Mouse (Mus musculus): ENCODE measurements around the gene Myo3a.
A peak's percentile ranks its signal among the peaks of the same experiment; 100 is the strongest.
"Not testable (repeated sequence)": the region's sequence is repeated elsewhere in the genome, so short reads cannot be mapped to it uniquely, and the experiment has no call there.

The Myo3a gene

DNA sequence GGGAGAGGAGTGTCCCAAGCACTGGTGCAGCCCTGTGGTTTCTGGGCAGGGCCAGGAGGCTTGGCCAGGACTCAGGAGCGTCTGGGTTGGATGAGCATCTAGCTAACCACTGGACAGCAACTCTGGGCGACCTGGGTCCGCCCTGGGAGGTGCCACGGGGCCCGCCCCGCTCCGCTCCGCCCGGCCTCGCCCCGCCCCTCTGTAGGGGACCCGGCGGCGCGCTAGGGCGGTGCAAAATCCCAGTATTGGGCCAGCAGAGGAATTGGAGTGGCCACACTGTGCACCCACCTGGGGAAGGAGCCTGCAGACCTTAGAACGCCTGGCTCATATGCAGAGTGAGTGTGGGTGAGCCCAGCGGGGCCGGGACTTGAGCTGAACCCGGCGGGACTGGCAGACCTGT, at the start of gene Myo3a:
Gene Myo3a (plus strand): TSS at position 196 of the 400 bp plus-strand sequence.
- DNase-seq (ENCODE audit: low spot score in 2 of 2): no peak

- DNase-seq (ENCODE audit: low spot score in 2 of 2): no peak
These were observed 23.2 kb downstream of the Myo3a start for GRCm38 (mm10) chr2:22250462-22250861.

DNA sequence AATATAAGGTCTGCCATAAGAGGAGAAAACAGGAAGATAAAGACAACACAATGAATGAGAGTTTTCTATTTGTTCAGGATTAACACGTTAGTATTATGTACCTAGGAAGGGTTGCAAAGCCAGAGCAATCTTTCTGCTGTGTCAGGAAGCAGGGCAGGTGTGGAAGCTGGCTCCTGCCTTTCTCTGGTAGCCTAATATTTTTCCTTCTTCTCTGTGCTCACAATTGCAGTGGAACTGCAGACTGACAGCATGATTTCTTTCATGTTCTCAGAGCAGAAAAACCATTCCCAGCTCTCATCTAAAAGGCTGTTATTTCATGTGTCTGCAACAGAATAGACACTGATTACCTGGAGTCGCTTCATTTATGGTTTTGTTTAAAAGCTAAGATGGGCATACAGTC, 23.7 kb downstream of the Myo3a start:
- no peak for DNase-seq (ENCODE audit: low spot score in 2 of 2)

- DNase-seq (ENCODE audit: low spot score in 2 of 2): no peak
These were observed 28.3 kb downstream of the Myo3a start for GRCm38 (mm10) chr2:22255600-22255999.

DNA sequence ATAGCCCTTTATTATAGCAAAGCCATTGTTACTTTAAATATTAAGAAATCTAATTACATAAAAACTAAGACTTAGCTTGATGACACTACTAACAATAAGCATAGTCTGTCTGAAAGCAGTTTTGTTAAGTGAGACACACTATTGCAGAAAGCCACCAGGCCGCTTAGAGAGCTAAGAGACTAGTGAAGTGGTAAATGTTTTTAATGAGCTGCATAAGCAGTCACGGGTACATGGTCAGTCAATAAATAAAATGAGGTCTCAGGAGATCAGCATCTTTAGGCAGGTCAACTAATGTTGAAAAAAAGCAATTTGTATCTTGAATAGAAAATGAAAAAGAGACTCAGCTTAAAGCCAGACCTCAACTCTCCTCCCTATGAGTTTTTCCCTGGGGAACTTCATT, 44.3 kb downstream of the Myo3a start:
- no peak for DNase-seq (ENCODE audit: low spot score in 2 of 2)

- DNase-seq (ENCODE audit: low spot score in 2 of 2): no peak
These were observed 58.1 kb downstream of the Myo3a start for GRCm38 (mm10) chr2:22285366-22285765.

DNA sequence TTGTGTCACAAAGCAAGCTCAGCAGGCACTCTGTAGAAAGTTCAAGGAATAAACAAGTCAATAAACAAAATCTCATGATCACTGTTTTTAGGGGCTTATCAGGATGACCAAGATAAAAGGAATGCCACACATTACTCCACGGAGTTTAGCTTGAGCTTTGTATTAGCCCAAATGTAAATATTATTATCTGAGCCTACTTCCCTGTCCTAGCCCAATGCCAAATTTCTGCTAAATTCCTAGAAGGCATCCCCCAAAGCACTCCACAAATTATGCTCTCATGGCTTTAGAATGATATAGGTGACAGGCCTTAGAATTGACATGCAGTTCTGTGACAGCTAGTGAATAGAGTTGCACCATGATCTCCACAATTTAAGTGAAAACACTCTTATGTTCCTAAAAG, 58.5 kb downstream of the Myo3a start:
- no peak for DNase-seq (ENCODE audit: low spot score in 2 of 2)

DNA sequence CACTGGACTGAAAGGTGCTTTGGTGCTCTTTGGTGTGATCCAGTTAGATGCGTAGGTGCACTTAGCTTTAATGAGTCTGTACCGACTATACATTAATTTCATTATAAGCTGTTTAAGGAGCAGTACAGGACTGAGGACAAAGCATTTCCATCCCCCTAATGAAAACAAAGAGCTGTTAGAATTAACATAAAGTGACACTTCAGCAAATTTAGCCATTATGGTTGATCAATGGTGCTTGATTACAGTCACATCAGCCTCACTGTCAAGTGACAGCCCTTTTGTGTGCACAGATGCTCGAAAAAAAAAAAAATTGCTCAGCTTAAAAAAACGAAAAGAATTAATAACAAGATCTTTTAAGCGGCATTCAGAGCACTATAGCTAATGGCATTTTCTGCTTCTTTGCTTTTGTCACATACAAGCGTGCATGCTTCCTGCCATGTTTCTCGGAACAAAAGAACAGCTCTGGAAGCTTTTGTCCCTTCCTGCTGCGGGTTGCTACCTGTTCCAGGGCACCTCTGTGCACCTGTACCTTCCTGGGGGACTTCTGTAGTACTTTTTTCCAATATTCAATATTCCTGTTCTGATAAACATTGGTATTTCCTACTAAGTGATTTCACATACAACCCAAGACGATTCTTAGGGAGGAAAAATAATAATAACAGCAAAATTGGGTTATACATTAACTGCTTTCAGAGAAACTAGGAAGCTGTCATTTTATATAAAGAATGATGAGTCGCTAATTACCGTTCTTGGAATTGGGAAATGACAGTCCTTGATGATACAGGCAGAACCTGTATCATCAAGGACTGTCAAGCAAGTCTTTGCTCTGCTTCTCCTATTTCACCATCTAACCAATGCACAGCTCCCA, 66.5 kb downstream of the Myo3a start:
- DNase-seq (ENCODE audit: low spot score in 2 of 2): no peak

- DNase-seq (ENCODE audit: low spot score in 2 of 2): no peak
These were observed 67.1 kb downstream of the Myo3a start for GRCm38 (mm10) chr2:22294447-22294738.

DNA sequence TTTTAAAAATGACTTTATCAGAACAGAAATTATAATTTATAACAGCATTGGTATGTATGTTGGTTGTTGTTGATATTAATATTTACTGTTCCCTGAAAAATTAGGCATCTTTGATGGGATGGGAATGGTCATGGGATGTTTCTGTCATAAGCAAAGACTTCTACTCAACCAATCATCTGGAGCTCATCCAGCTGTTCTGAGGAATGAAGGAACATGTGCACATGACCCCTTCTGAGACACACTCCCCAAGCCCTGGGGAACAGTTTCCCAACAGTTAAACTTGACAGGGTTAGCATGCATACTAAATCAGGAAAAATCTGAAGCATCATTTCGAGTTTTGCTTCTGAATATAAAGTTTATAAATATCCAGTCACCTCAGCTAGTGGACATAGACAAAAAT, 70.6 kb downstream of the Myo3a start:
- no peak for DNase-seq (ENCODE audit: low spot score in 2 of 2)

DNA sequence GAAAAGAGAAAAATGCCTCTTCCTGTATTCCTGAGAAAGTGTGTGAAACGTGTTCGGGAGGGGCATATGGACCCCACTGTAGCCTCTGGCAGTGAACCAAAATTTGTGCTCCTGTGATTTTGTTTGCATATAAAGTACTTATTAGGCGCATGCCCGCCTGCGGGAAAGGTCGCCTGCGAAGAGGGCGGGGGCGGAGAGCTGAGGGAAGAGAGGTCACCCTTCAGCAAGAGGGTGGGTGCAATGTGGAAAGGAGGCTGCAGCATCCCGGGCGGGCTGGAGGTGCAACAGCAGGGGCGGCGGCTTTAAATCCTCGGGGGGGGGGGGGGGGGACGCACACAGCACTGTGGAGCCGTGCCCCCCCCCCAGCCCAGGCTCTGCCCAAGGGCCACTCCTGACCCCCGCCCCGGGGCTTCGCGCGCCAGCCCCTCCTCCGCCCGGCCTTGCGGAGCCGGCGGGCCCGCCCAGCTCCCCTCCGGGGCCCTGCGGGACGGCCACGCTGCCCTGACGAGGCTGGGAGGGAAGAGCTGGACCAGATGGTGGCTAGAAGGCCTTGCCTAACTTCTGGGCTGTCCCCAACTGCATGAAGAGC, 111.1 kb downstream of the Myo3a start:
- peak; percentile 3 to 5 for DNase-seq (ENCODE audit: low spot score in 2 of 2)

- not testable (repeated sequence) for DNase-seq (ENCODE audit: low spot score in 2 of 2)
These were observed 183.2 kb downstream of the Myo3a start for GRCm38 (mm10) chr2:22410511-22410910.

- no peak for DNase-seq (ENCODE audit: low spot score in 2 of 2)
These were observed 321.1 kb downstream of the Myo3a start for GRCm38 (mm10) chr2:22548421-22548820.

GRCm38 (mm10) chr2:22587469-22588169, 360.3 kb downstream of the Myo3a start:
- not testable (repeated sequence) for DNase-seq (ENCODE audit: low spot score in 2 of 2)

- DNase-seq (ENCODE audit: low spot score in 2 of 2): not testable (repeated sequence)
These were observed 360.9 kb downstream of the Myo3a start for GRCm38 (mm10) chr2:22588170-22588541.

DNA sequence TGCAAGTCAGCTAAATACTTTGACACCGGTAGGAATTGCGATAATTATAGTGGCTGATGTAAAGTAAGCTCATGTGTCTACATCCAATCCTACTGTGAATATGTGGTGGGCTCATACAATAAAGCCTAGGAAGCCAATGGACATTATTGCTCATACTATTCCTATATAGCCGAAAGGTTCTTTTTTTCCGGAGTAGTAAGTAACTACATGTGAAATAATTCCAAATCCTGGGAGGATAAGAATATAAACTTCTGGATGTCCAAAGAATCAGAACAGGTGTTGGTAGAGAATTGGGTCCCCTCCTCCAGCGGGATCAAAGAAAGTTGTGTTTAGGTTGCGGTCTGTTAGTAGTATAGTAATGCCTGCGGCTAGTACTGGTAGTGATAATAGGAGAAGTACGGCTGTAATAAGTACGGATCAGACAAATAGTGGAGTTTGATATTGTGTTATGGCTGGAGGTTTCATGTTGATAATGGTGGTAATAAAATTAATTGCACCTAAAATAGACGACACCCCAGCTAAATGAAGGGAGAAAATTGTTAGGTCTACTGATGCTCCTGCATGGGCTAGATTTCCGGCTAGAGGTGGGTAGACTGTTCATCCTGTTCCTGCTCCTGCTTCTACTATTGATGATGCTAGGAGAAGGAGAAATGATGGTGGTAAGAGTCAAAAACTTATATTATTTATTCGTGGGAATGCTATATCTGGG, 361.5 kb downstream of the Myo3a start:
- DNase-seq (ENCODE audit: low spot score in 2 of 2): not testable (repeated sequence)

- DNase-seq (ENCODE audit: low spot score in 2 of 2): not testable (repeated sequence)
These were observed 362.3 kb downstream of the Myo3a start for GRCm38 (mm10) chr2:22589382-22590205.

GRCm38 (mm10) chr2:22590206-22590490, 362.8 kb downstream of the Myo3a start:
- DNase-seq (ENCODE audit: low spot score in 2 of 2): no peak

- no peak for DNase-seq (ENCODE audit: low spot score in 2 of 2)
These were observed 390.6 kb downstream of the Myo3a start for GRCm38 (mm10) chr2:22617951-22618350.

DNA sequence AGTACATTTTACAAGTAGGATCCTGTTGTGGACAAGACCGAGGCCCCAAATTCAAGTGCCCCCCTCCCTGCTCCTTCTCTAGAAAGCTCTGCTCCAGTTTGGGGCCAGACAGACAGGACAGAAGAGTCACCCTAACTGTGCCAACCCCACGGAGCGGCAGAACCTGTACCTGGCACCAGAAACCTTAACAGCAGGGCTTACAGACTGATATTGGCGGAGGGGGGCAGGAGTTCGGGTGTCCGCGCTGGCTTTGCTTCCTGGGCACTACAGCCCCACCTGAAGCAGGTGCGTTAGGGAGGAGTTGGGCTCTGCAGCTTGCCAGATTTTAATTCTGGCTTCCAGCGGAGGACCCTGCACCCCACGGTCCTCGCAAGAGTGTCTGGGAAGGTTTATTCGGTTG, 392.1 kb downstream of the Myo3a start:
- no peak for DNase-seq (ENCODE audit: low spot score in 2 of 2)

- no peak for DNase-seq (ENCODE audit: low spot score in 2 of 2)
These were observed 392.7 kb downstream of the Myo3a start for GRCm38 (mm10) chr2:22620030-22620429.

GRCm38 (mm10) chr2:22620534-22620933, 393.2 kb downstream of the Myo3a start:
- no peak for DNase-seq (ENCODE audit: low spot score in 2 of 2)

Measured in heart, adult 9 months (tissue).